Mouse (Mus musculus) ovary, postnatal 14 days (tissue): ENCODE data around the gene Rab3d.
A peak's percentile ranks its signal among the peaks of the same experiment; 100 is the strongest.

Source experiments
- DNase-seq: peaks from one replicate; pipeline ENCODE4 v3.0.0; 2022; ENCODE audit warnings: low spot score

Gene Rab3d

DNA sequence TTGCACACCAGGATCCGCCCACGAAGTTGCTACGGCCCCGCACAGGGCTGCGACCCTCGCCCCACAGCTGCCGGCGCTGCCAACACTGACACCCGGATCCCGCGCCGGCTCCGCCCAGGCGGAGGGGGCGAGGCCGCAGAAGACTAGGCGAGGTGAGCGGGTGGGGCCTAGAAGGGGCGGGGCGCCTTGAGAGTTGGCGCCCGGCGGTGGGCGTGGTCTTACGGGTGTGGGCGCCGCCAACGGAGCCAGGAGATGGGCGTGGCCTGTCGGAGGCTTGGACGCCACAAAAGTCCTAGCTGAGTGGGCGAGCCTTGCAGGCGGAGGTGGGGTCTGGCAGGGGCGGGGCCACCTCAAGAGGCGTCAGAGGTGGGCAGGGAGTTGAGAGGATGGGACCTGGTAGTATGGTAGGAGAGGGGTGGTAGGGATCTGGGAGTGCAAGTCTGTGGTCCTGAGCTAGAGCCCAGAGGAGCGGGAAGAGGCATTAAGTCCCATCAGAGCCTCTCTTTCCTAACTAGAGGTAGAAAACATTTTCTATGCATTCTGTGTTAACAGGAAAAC is at the start of gene Rab3d:
Gene Rab3d (minus strand): TSS at position 158 of the 558 bp plus-strand sequence.
- peak; percentile 95 for DNase-seq

DNA sequence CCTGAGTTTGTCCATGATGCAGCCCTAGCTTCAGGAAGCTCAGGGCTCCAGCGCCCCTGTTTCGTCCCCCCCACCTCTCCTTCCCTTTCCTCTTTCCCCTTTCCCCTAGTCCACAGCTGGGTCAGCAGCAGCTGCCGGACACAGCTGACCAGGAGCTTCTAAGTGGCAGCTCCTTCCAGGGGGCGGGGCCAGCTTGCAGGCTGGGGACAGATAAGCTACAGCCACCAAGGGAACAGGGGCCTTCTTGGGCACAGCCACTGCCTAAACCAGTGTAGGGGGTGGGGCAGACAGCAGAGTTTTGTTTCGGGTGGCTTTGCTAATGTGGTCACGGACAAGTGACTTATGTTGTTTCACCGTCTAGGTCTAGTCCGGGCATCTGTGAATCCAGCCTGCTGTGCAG is 45.4 kb upstream of the Rab3d start, which contains the start of gene Epor:
Gene Epor (minus strand): TSS at position 90 of the 400 bp plus-strand sequence.
- DNase-seq, result no peak

DNA sequence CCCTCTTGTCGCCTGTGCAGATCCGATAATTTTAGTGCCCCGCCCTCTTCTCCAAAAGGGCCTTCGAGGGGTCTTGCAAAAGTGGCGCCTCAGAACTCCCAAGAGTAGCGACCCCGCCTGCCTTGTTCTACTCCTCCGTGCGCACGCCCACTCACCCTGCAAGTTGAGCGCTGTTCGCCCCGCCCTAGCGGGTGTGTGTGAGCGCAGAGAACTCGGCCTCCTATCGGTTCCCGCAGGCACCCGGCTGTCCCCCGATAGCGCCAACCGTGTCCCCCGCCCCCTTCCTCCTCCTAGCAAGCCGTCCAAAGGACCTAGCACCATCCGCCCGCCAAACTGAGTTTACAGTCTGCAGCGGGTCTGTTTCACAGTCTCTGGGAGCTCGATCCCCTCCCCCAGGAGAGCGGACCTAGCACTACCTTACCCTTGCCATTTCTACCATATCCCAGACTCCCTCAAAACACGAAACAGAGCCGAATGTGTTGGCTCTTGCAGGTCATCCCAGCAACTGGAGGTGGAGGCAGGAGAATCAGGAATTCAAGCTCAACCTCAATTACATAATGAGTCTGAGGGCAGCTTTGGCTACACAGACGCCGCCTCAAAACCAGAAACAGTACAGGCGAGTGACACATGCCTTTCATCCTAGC is 44.5 kb upstream of the Rab3d start:
- peak; percentile 39 for DNase-seq

DNA sequence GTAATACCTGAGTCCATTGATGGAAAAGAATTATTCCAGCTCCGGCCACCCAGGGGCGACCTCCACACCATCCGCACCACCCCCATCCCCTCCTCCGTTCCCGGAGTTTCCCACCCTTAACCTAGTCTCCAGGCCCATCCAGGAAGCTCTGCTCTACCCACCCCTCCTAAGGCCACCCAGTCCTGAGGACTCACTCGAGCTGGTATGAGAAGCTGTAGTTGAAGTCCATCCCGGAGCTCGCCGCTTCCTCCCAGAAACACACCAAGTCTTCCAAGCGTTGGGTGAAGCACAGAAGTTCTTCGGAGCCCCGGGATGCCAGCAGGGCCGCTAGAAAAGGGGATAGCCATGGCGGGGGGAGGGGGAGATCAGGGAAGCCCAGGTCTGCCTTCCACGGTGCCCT is 44.0 kb upstream of the Rab3d start:
- DNase-seq, result no peak

DNA sequence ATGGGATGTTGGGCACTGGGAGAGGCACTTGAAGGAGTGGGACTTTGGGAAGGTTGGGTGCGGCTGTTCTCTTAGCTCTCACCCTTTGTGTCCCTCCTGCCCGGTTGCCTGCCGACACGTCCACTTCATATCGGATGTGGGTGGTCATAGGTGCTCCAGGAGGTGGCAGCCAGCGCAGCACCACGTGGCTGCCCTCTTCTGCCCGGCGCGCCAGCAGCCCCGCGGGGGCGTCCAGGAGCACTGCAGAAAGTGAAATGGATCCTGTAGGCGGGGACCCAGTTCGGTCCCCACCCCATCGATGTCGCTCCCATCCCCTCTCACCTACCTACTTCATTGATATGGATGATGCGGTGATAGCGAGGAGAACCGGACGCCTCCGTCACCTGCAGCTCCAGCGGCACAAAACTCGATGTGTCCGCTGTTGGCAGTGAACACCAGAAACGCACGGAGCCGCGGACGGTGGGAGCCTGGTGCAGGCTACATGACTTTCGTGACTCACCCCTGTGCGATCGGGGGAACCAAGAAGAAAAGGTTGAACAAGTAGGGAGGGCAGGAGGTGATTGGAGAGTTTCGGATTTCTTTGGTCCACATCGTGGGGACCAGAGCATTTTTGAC is 43.5 kb upstream of the Rab3d start:
- DNase-seq, result no peak

DNA sequence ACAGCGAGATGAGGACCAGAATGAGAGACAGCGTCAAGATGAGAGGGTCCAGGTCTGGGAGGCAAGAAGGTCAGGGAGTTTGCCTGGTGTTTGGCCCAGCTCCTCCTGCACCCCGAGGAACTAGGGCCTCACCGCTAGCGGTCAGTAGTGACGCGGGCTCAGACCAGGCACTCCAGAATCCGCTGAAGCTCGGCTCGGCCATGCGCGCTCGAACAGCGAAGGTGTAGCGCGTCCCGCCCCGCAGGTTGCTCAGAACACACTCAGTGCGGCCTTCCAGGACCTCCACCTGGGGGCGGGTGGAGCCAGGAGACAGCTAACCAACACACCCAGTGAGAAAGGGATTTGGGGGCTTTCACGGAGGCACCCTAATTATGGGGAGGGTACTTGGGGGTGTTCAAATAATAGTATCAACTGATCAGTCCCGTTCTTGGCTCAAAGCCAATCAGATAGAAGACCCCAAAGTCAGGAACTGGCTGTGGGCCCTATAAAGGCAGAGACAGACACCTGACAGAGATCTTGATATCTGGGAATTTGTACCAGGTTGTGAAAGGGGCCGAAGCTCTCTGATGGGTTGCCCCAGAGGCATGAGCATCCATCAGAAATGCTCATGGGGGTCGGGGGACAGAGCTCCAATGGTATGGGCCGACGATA is 42.7 kb upstream of the Rab3d start:
- no peak for DNase-seq

DNA sequence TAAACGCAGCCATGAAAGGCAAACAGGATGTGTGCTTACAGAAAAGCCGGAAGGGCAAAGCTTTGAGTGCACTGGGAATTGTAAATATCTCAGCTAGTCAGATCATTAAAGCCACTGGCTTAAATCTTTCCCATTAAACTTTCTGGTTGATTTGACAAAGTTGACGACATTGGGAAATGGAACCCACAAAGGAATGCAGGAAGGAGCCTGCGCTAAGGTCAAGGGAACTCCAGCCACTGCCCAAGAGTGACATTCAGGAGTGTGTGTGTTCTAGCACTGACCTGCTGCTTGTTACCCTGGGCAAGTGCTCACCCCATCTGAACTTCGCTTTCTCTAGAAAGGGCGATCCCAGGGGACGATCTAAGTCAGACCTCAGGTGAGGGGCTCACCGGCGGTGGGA is 42.1 kb upstream of the Rab3d start:
- DNase-seq, result no peak

DNA sequence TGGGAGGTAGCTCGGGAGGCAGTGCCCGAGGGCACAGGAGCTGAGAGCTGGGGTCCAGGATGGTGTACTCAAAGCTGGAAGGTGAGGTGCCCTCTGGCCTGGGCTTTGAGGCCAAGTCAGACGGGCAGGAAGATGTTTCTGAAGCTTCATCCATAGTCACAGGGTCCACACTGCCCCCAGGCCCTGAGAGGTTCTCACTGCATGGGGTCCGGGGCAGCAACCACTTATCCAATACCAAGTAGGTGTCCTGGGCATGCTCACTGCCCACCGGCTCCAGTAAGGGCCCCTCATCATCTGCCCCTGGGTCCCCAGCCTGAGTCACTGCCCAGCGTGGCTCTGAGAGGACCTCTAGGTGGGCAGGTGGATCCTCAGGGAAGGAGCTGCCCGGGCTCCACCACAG is 41.3 kb upstream of the Rab3d start:
- no peak for DNase-seq

DNA sequence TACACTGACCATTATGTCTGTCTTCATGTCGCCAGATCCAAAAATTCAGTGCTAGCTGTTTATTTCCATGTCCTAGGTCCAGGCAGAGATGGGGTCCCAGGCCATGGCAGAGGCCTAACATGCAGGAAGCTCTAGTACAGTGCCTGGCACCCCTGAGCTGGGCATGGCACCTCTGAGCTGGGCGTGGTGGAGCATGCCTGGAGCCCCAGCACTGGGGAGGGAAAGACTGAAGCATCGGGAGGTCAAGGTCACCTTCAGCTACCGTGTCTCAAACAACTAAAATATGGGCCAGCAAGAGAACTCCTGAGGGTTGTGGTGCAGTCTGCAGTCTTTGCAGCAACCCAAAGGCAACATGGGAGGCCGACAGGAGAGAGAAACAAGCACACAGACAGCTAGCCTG is 40.4 kb upstream of the Rab3d start:
- DNase-seq, result no peak

DNA sequence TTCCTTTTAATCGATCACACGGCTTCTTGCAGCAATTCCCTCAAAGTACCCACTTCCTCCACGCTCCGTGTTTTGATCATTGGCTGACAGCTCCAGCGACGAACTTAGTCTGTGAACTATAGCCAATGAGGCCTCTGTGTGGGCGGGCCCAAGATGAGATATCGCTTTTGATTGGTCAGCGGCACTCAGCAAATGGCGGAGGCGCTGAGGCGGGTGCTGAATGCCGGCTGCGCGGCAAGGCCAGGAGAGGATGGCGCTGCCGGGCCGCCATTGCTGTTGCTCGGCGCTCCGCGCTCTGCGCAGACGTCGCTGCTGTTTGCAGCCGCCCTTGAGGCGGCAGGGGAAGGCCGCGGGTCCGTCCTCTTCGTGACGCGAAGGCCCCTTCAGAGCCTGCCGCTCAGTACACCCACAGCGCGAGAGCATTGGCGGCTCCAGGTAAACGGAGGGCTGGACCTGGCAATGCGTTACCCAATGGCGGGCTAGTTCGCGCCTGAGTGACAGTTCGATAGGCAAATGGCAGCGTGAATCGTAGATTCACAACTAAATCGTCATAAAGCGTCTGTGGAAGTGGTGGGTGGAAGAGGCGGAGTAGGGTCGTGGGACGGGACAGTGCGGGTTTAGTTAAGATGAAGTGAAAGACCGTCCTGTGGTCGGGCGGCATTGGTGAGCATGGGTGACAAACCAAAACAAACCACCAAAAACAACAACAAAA is 37.7 kb upstream of the Rab3d start, which contains the start of gene Swsap1:
Gene Swsap1 (plus strand): TSS at position 186 of the 712 bp plus-strand sequence.
- peak; percentile 97 for DNase-seq

DNA sequence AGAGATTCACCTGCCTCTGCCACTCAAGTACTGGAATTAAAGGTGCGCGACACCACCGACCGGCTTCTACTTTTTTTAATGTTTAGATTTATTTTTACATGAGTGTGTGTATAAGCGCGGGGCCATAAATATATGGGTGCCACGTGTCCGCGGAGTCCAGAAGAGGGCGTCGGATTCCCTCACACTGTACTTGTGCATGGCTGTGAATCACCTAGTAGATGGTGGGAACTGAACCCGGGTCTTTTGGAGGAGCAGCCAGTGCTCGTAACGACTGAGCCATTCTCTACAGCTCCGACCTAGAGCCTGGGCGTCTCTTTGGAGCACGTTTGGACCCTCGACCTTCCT is 37.2 kb upstream of the Rab3d start:
- DNase-seq, result no peak

DNA sequence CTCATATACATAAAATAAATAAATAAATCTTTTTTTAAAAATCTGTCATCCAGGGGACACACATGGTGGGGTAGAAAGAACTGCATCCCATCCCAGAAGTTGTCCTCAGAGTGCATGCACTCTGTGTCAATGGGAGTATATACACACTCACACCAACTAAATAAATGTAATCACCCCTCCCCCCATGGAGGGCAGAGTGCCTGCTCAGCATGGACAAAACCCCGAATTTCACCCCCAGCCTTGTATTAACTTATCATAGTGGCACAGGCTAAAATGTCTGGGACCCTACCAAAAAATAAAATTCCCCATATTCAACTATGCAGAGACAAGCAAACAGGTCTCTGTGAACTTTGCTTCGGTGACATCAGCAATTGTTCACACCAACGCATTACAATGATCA is 36.6 kb upstream of the Rab3d start:
- DNase-seq, result no peak

DNA sequence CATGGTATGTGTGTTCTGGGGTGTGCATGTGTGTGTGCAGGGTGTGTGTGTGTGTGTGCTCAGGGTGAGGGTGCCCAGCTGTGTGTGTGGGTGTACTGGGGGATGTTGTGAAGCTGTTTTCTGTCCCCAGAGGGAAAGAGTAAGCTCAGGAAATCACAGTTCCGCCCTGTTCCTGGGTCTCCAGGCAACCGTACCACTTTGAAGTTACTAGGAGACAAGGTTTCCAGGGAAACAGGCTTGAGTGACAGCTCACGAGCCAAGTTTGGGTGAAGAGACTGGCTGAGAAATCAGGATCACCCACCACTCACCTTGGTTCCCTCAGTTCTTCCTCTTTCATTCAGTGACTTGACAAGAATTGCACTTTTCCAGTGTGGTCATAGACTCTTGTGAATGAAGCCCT is 35.6 kb upstream of the Rab3d start:
- no peak for DNase-seq

DNA sequence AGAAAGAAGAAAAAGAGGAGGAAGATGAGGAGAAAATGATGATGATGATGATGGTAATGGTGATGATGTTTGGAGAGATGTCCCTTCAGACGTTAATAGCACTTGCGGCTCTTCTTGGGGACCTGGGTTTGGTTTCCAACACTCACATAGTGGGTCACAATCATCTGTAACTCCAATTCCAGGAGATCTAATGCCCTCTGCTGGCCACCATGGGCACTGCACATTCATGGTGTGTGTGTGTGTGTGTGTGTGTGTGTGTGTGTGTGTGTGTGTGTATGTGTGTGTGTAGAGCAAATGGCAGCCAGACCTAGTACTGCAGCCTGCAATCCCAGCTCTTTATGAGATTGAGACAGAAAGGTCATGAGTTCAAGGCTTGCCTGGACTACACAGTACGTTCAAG is 34.0 kb upstream of the Rab3d start:
- DNase-seq, result no peak

DNA sequence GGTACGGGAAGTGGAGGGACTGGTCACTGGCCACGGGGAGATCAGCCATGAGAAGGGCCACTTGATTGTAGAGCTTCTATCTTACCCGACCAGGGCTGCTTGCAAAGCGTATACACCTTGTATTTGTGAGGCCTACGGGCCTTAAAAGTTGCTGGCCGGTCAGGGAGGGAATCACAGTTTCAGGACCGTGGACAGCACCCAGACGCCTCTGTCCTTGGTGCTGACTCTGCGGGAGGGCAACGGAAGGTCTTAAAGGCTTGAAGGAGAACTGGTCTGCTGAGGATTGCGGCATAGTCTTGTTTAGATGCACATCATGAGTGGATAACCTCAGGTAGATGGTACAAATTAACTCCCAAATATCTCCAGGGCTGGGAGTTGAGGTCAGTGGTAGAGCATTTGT is 32.3 kb upstream of the Rab3d start:
- DNase-seq, result peak; percentile 87

DNA sequence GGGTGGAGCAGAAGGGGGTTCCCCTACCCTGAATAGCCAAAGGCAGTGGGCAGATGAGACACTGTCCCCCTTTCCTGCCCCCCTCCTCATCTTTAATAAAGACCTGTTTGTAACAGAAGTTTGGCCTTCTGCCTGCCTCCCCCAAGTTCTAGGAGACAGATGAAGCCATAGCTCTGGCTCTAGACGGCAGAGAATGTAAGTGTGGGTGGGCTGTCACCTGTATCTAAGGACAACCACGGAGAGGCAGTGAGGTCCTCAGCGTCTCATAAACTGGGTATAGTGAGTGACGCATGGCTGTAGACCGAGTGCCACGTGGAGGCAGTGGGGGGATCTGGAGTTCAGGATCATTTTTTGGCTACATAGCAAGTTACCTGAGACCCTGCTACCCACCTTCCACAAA is 30.8 kb upstream of the Rab3d start:
- no peak for DNase-seq

DNA sequence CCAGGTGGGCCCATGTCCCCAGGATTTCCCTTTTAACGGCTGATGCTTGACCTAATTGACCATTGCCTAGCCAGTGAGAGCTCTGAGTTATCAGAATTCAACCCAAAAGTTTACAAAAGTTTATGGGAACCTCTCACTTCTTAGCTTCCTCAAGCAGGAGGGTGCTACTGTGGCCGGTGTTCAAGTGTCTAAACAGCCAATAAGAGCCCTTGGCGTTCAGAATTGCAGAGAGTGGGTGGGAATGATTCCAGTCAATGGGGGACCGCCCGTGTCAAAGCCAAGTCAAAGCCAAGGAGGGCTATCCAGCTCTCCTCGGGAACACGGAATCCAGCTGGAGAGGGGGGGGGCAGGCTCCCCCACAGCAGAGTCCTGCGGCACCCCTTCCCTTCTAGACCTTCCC is 30.2 kb upstream of the Rab3d start:
- no peak for DNase-seq

DNA sequence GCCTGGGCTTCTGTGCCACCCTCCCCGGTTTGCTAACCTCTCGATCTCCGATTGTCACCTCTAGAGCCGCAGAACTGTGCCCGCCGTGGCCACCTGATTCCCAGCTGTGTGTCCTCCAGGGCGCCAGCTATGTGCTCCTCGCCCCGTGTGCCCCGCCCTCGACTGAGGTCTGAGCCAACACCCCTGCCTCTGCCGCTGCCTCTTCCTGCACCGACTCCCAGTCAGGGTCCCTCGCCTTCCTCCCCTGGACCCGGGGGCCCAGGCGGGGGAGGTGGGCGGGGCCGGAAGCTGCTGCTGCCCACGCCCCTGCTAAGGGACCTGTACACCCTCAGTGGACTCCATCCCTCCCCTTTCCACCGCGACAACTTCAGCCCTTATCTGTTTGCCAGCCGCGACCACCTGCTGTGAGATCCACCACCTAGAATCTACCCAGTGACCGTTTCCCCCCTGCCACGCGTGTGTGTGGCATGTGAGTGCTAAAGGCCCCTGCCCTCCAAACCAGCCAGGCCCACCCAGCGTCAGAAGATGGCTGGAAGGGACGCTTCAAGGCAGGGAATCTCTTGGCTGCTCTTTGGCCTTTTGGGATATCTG is 29.6 kb upstream of the Rab3d start:
- no peak for DNase-seq

DNA sequence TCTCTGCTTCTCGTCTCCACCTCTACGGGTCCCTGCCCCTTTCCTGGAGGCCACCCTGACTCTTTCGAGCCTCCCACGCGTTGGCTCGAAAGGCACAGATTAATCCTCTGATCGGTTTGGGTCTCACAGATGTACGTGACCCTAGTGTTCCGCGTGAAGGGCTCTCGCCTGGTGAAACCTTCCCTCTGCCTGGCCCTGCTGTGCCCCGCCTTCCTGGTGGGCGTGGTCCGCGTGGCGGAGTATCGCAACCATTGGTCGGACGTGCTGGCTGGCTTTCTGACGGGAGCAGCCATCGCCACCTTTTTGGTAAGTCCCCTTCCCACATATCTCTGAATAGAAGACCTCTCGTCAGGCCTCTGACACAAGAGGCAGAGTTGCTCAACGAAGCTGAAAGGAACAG is 26.3 kb upstream of the Rab3d start:
- DNase-seq, result no peak

DNA sequence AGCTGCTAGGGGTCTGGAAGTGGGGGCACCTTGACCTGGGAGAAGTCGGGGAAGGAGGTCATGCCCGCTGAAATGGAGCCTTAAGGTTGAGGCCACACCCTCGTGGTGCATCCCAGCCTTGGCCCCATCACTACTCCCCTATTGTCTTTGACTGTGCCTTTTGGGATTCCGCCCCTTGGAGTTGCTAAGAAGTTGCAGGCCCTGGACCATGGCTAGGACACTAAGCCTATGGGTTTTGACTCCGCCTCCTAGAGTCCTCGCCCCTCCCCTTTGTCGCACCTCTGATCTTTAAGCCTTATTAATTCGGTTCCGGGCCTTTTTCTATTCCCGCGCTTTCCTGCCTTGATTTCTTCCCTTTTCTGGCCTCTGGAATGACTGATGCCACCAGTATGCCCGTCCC is 25.6 kb upstream of the Rab3d start:
- DNase-seq, result no peak

DNA sequence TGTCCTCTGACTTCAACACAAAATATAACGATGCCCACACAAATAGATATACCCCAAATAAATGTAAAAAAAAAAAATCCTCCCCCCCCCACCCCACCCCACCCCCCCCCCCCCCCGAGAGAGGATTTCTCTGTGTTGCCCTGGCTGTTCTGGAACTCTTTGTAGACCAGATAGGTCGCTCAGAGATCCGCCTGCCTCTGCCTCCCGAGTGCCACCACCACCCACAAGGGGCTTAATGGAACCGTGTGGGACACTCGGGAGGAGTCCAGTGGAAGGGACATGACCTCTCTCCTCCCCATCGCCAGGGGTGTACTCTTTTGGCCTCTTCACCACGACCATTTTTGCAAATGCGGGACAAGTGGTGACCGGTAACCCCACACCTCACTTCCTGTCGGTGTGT is 25.1 kb upstream of the Rab3d start:
- no peak for DNase-seq

DNA sequence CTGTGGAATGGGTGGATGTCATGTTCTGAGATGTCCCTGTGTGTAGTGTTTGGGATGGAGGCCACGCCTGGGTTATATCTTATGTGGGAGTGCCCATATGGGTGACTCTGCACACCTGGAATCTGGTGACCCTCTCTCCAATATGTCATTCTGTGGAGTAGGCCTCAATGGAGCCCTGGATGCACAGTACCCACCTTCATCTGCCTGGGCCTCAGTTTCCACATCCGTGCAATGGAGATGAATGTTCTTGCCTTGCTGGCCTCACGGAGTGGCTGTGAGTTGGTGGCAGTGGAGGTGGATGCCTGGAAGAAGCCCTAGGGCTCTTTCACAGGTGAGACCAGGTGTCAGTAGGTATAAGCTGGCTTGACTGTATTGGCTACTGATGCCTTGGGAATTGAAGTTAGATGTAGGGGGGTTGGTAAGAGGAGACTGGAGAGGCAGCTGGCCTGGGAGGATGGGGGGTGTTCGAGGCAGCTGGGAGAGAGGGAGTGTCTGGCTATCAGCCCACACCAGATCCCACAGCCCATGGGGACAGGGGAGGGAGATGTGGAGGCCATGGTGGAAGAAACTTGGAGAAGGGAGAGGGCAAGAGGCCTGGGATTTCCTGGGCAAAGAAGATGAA is 20.4 kb upstream of the Rab3d start:
- no peak for DNase-seq
